Mouse (Mus musculus): ENCODE data around the gene Rgs3. TPM values are rescaled to one million over a fixed set of nuclear protein-coding genes. Genes with fewer than 3 reads are reported as not detected.

Rgs3 gene
- polyA plus RNA-seq, 1 experiment = 43.1 TPM

GRCm38 (mm10) chr4:62703151-62703550 lies 143.5 kb downstream of the Rgs3 start:
- 50% methylated on average over 9 of the region's 9 CpGs for WGBS
- no peaks in the 10 kb centered on the region for H3K27me3 ChIP-seq (replicated peaks; ENCODE audit: control insufficient read depth, insufficient read depth, low read length)
- H3K36me3 ChIP-seq (ENCODE audit: control insufficient read depth, insufficient read depth, low read length) = no peaks in the 10 kb centered on the region
- no peak overlapping the region for H3K27ac ChIP-seq (ENCODE audit: insufficient read depth, low read depth, low read length)
- TF ChIP-seq POLR2A (IDR thresholded peaks at IDR 0.05; ENCODE audit: low read depth, low read length) (no peak), CTCF (conservative IDR thresholded peaks at IDR 0.05; ENCODE audit: insufficient read depth, insufficient read length, low read depth, low read length) (no peak)
- peak; percentile 75 for DNase-seq
- no peak overlapping the region for H3K4me3 ChIP-seq (ENCODE audit: insufficient read depth, low read depth, low read length)
- peaks cover 7% of the 10 kb centered on the region; the same call in 1 of the 2 replicates for H3K4me1 ChIP-seq (ENCODE audit: control insufficient read depth, insufficient read depth, low read length)

- H3K27me3 ChIP-seq (replicated peaks; ENCODE audit: control insufficient read depth, insufficient read depth, low read length) = no peaks in the 10 kb centered on the region
- no peaks in the 10 kb centered on the region for H3K36me3 ChIP-seq (ENCODE audit: control insufficient read depth, insufficient read depth, low read length)
- WGBS = 88% methylated on average over 13 of the region's 13 CpGs
- no peak overlapping the region for H3K4me3 ChIP-seq (ENCODE audit: insufficient read depth, low read depth, low read length)
- peaks cover 7% of the 10 kb centered on the region; the same call in 1 of the 2 replicates for H3K4me1 ChIP-seq (ENCODE audit: control insufficient read depth, insufficient read depth, low read length)
- H3K27ac ChIP-seq (ENCODE audit: insufficient read depth, low read depth, low read length) = no peak overlapping the region
- TF ChIP-seq POLR2A (IDR thresholded peaks at IDR 0.05; ENCODE audit: low read depth, low read length) = no peak
- TF ChIP-seq CTCF (conservative IDR thresholded peaks at IDR 0.05; ENCODE audit: insufficient read depth, insufficient read length, low read depth, low read length) = no peak
- DNase-seq = no peak
These were observed 144.6 kb downstream of the Rgs3 start for GRCm38 (mm10) chr4:62704204-62704603.

DNA sequence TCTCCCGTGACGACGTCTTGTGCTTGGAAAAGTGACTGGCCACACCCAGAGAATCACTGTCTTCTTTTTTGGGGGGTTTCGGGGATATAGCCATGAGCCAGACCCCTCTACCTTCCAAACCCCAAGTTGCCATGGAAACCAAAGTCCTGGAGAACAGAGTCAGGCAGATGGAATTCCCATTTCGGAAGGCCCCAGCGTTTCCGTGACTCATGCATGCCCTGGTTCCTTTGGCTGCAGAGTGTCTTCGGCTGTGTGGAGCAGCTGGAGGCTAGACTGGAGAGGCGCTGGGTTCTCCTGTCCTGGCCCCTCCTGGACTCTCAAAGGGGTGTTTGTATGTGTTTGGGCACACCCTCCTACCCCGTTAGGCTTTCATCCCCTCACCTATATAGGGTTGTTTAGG lies 145.4 kb downstream of the Rgs3 start:
- peaks cover 3% of the 10 kb centered on the region; the same call in 1 of the 2 replicates for H3K4me1 ChIP-seq (ENCODE audit: control insufficient read depth, insufficient read depth, low read length)
- 82% methylated on average over 10 of the region's 10 CpGs for WGBS
- TF ChIP-seq CTCF (conservative IDR thresholded peaks at IDR 0.05; ENCODE audit: insufficient read depth, insufficient read length, low read depth, low read length) (no peak), POLR2A (IDR thresholded peaks at IDR 0.05; ENCODE audit: low read depth, low read length) (no peak)

GRCm38 (mm10) chr4:62705749-62706148 lies 146.1 kb downstream of the Rgs3 start:
- Histone ChIP-seq H3K4me1 (ENCODE audit: control insufficient read depth, insufficient read depth, low read length) (no peaks in the 10 kb centered on the region), H3K36me3 (ENCODE audit: control insufficient read depth, insufficient read depth, low read length) (no peaks in the 10 kb centered on the region), H3K27me3 (replicated peaks; ENCODE audit: control insufficient read depth, insufficient read depth, low read length) (no peaks in the 10 kb centered on the region), H3K4me3 (ENCODE audit: insufficient read depth, low read depth, low read length) (no peak overlapping the region), H3K27ac (ENCODE audit: insufficient read depth, low read depth, low read length) (no peak overlapping the region)
- 63% methylated on average over 3 of the region's 3 CpGs for WGBS
- no peak for DNase-seq
- TF ChIP-seq POLR2A (IDR thresholded peaks at IDR 0.05; ENCODE audit: low read depth, low read length) = no peak
- no peak for TF ChIP-seq CTCF (conservative IDR thresholded peaks at IDR 0.05; ENCODE audit: insufficient read depth, insufficient read length, low read depth, low read length)

More for the DNA sequence above, 145.4 kb downstream of the Rgs3 start:
- Histone ChIP-seq H3K27ac (ENCODE audit: insufficient read depth, low read depth, low read length) (no peak overlapping the region), H3K36me3 (ENCODE audit: control insufficient read depth, insufficient read depth, low read length) (no peaks in the 10 kb centered on the region), H3K4me3 (ENCODE audit: insufficient read depth, low read depth, low read length) (no peak overlapping the region), H3K27me3 (replicated peaks; ENCODE audit: control insufficient read depth, insufficient read depth, low read length) (no peaks in the 10 kb centered on the region)
- no peak for DNase-seq

DNA sequence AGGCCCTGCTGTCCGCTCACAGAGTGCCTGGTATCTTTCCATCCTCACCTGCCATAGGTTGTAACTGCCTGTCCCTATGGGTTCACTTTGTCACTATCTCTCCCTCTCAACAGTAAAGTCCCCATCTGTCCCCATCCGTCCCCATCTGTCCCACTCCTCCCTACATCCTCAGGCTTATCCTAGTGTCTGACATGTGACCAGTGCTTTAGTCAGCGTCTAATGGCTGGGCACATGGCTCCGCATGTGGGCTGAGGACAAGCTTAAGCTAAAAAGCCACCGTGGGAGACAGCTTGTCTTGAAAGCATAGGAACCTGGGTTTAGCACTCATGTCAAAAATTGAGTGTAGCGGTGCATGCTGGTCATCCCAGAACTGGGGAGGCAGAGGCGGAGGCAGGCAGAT lies 148.4 kb downstream of the Rgs3 start:
- Histone ChIP-seq H3K4me1 (ENCODE audit: control insufficient read depth, insufficient read depth, low read length) (no peaks in the 10 kb centered on the region), H3K27ac (ENCODE audit: insufficient read depth, low read depth, low read length) (no peak overlapping the region), H3K36me3 (ENCODE audit: control insufficient read depth, insufficient read depth, low read length) (no peaks in the 10 kb centered on the region), H3K27me3 (replicated peaks; ENCODE audit: control insufficient read depth, insufficient read depth, low read length) (no peaks in the 10 kb centered on the region), H3K4me3 (ENCODE audit: insufficient read depth, low read depth, low read length) (no peak overlapping the region)
- no peak for TF ChIP-seq CTCF (conservative IDR thresholded peaks at IDR 0.05; ENCODE audit: insufficient read depth, insufficient read length, low read depth, low read length)
- no peak for TF ChIP-seq POLR2A (IDR thresholded peaks at IDR 0.05; ENCODE audit: low read depth, low read length)
- 78% methylated on average over 7 of the region's 7 CpGs for WGBS
- no peak for DNase-seq

DNA sequence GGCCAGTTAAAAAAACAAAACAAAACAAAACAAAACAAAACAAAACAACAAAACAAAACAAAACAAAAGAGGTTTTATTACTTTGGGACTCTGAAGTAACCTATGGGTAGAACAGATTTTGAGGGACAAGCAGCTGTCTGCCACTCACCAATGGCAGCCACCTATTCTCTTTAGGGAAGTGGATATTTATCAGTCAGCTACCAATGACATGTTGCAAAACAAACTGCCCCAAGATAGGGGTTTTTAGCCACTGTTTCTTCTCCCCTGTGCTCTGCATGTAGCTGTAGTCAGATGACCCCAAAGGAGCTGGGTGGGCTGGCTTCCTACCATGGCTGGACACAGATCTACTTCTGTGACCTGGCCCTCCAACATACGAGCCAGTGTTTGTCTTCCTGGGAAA lies 149.3 kb downstream of the Rgs3 start:
- no peak overlapping the region for H3K27ac ChIP-seq (ENCODE audit: insufficient read depth, low read depth, low read length)
- 59% methylated on average over 1 of the region's 1 CpGs for WGBS
- H3K36me3 ChIP-seq (ENCODE audit: control insufficient read depth, insufficient read depth, low read length) = no peaks in the 10 kb centered on the region
- H3K27me3 ChIP-seq (replicated peaks; ENCODE audit: control insufficient read depth, insufficient read depth, low read length) = no peaks in the 10 kb centered on the region
- no peak overlapping the region for H3K4me3 ChIP-seq (ENCODE audit: insufficient read depth, low read depth, low read length)
- TF ChIP-seq POLR2A (IDR thresholded peaks at IDR 0.05; ENCODE audit: low read depth, low read length) = no peak
- no peak for TF ChIP-seq CTCF (conservative IDR thresholded peaks at IDR 0.05; ENCODE audit: insufficient read depth, insufficient read length, low read depth, low read length)
- no peaks in the 10 kb centered on the region for H3K4me1 ChIP-seq (ENCODE audit: control insufficient read depth, insufficient read depth, low read length)
- no peak for DNase-seq

GRCm38 (mm10) chr4:62709448-62709847 lies 149.8 kb downstream of the Rgs3 start:
- TF ChIP-seq POLR2A (IDR thresholded peaks at IDR 0.05; ENCODE audit: low read depth, low read length) (no peak), CTCF (conservative IDR thresholded peaks at IDR 0.05; ENCODE audit: insufficient read depth, insufficient read length, low read depth, low read length) (no peak)
- DNase-seq = no peak
- H3K27ac ChIP-seq (ENCODE audit: insufficient read depth, low read depth, low read length) = no peak overlapping the region
- no peaks in the 10 kb centered on the region for H3K27me3 ChIP-seq (replicated peaks; ENCODE audit: control insufficient read depth, insufficient read depth, low read length)
- H3K36me3 ChIP-seq (ENCODE audit: control insufficient read depth, insufficient read depth, low read length) = no peaks in the 10 kb centered on the region
- H3K4me1 ChIP-seq (ENCODE audit: control insufficient read depth, insufficient read depth, low read length) = no peaks in the 10 kb centered on the region
- H3K4me3 ChIP-seq (ENCODE audit: insufficient read depth, low read depth, low read length) = no peak overlapping the region
- WGBS = 82% methylated on average over 5 of the region's 5 CpGs

Measured in kidney, adult 2 months (tissue).